Mouse (Mus musculus): ENCODE results near the gene Dusp5.

The Dusp5 gene

GRCm38 (mm10) chr19:53539296-53539695 lies 10.4 kb downstream of the Dusp5 start:
- in situ Hi-C loops (cut with MboI, MseI) = loop anchor here (5.0 to 10.0 kb wide), 3 partner anchors 33 to 224 kb away; partner anchors contain the start of gene Mxi1

GRCm38 (mm10) chr19:53543602-53544001 lies 14.7 kb downstream of the Dusp5 start:
- in situ Hi-C loops (cut with MboI, MseI) = no loop called here

GRCm38 (mm10) chr19:53544923-53545561 lies 16.1 kb downstream of the Dusp5 start:
- in situ Hi-C loops (cut with MboI, MseI) = no loop called here

GRCm38 (mm10) chr19:53547597-53547996 lies 18.7 kb downstream of the Dusp5 start:
- in situ Hi-C loops (cut with MboI, MseI) = no loop called here

GRCm38 (mm10) chr19:53550972-53551371 lies 22.1 kb downstream of the Dusp5 start:
- in situ Hi-C loops (cut with MboI, MseI) = no loop called here

GRCm38 (mm10) chr19:53552216-53552786 lies 23.4 kb downstream of the Dusp5 start:
- in situ Hi-C loops (cut with MboI, MseI) = no loop called here

GRCm38 (mm10) chr19:53552795-53553194 lies 23.9 kb downstream of the Dusp5 start:
- in situ Hi-C loops (cut with MboI, MseI) = no loop called here

- in situ Hi-C loops (cut with MboI, MseI) = no loop called here
Observed at GRCm38 (mm10) chr19:53554402-53554801, 25.5 kb downstream of the Dusp5 start.

GRCm38 (mm10) chr19:53554981-53555616 lies 26.2 kb downstream of the Dusp5 start:
- in situ Hi-C loops (cut with MboI, MseI) = no loop called here

GRCm38 (mm10) chr19:53556841-53557240 lies 27.9 kb downstream of the Dusp5 start:
- in situ Hi-C loops (cut with MboI, MseI) = no loop called here

GRCm38 (mm10) chr19:53557267-53557936 lies 28.5 kb downstream of the Dusp5 start:
- in situ Hi-C loops (cut with MboI, MseI) = no loop called here

GRCm38 (mm10) chr19:53560436-53560835 lies 31.5 kb downstream of the Dusp5 start:
- in situ Hi-C loops (cut with MboI, MseI) = no loop called here

GRCm38 (mm10) chr19:53564174-53564573 lies 35.3 kb downstream of the Dusp5 start:
- in situ Hi-C loops (cut with MboI, MseI) = no loop called here

- in situ Hi-C loops (cut with MboI, MseI) = no loop called here
Observed at GRCm38 (mm10) chr19:53565565-53566277, 36.8 kb downstream of the Dusp5 start.

- in situ Hi-C loops (cut with MboI, MseI) = no loop called here
Observed at GRCm38 (mm10) chr19:53567864-53568263, 39.0 kb downstream of the Dusp5 start.

- in situ Hi-C loops (cut with MboI, MseI) = no loop called here
Observed at GRCm38 (mm10) chr19:53568553-53568952, 39.6 kb downstream of the Dusp5 start.

- in situ Hi-C loops (cut with MboI, MseI) = loop anchor here (5.0 kb wide), 1 partner anchor 34 kb away; no protein-coding TSS in a partner anchor
Observed at GRCm38 (mm10) chr19:53571056-53571455, 42.1 kb downstream of the Dusp5 start.

GRCm38 (mm10) chr19:53571501-53572428 lies 42.9 kb downstream of the Dusp5 start:
- in situ Hi-C loops (cut with MboI, MseI) = loop anchor here (5.0 kb wide), 1 partner anchor 34 kb away; no protein-coding TSS in a partner anchor

GRCm38 (mm10) chr19:53572607-53573006 lies 43.7 kb downstream of the Dusp5 start:
- in situ Hi-C loops (cut with MboI, MseI) = loop anchor here (5.0 kb wide), 1 partner anchor 35 kb away; no protein-coding TSS in a partner anchor

- in situ Hi-C loops (cut with MboI, MseI) = loop anchor here (5.0 kb wide), 1 partner anchor 36 kb away; no protein-coding TSS in a partner anchor
Observed at GRCm38 (mm10) chr19:53573151-53573550, 44.2 kb downstream of the Dusp5 start.
